Mouse (Mus musculus): Measurements from ENCODE around the gene Heatr1.
"Not testable (repeated sequence)": the region's sequence is repeated elsewhere in the genome, so short reads cannot be mapped to it uniquely, and the experiment has no call there.

Heatr1 gene

DNA sequence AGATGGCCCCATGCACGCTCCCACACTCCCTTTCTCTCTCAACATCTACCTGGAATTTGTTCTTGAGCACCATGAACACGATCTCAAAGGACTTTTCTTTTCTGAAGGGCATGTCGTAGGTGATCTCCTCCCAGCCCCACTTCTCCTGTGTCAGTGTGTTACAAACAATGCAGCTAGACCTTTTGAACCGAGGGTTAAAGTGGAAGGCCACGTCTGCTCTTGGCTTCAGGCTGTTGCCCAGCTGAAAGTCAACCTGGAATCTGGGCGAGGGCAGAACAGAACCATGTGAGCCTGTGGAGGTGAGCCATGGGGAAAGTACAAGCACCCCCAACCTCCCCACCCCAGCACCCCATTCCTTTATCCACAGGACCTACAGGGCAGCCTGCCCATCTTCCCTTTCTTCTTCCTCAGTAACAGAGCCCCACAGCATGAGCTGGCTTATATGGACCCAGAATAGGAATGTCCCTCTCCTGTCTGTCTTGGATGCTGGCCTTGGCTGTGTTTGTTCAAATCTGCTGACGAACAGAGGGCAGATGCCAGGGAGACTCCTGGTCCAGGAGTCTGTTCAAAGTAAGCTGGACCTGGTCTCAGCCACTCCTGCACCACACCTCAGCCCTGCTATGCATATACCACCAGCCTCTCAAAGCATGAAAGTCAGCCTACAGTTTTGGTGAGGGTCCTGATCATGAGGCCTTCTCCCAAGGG lies 60.0 kb downstream of the Heatr1 start:
- no peak for DNase-seq

DNA sequence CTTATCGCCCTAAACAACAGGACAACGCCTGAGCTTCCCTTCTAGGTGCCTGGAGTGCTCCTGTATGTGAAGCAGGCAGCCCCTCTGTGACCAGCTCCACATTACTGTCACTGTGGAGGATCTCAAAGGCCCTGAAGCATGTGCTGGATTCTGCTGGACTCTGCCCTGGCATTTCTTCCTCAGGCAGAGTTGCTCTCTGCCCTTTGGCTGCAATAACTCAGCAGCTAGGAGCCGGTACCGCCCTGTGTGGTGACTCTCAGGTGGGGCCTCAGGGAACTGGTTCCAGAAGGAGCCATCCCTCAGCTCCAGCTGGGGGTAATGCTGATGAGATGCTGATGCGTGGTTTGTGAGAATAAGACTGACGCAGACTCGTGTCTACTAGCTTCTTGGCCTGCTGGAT lies 61.9 kb downstream of the Heatr1 start:
- no peak for DNase-seq

DNA sequence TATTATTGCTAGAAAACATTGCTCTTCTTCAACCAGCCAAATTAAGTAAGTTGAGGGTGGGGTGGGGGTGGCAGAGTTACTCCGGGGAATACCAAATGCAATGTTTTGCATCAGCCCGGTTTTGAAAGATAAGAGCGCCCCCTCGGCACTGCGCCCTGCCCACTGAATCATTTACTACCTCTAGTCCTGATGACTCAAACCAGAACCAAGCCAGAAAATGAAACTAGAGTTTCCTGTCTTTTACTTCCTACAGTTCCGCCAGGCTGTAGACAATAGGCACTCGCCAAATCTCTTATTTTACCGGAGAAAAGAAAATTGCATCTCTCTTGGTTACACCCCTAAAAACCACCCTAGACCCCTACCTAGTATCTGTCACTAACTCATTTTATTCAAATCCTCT lies 65.6 kb downstream of the Heatr1 start:
- DNase-seq = peak; percentile 73

DNA sequence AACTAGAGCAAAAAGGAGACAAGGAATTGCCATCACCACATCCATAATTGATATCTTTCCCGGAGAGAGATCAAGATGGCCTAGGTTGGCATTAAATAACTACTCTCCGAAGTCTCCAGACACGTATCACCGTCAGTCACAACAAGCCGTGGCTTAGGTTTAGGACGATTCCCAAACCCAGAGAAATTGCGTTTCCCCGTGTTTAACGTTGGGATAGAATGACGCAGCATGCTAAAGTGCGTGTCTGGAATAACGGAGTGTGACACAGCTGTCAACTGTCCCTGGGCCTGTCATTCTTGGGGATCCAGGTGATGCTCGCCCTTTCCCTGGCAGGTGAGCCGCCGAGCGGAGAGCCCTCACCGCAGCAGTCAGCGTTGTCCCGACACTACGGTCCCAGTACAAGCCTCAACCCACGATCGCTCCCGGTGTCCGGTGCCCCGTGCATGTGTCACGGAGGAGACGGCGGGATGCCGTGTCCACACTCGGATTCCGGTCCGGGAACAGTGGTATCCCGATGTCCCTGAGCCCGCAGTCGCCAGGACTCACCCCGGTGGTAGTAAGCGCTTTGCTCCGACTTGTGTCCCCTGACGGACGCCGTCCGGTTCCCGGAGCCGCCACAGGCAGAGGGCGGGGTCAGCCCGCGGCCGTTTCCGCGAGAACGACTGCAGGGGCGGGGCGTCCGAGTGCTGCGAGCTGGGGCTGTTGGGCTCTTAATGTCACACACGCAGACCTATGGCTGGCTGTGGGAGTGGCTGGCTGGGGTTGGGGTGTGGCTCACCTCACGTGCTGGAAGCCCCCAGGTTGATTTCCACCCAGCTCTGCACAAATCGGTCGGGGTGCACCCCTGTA lies 66.3 kb downstream of the Heatr1 start:
- peak; percentile 90 for DNase-seq

- peak; percentile 23 for DNase-seq
Observed at GRCm38 (mm10) chr13:12461730-12462119, 66.9 kb downstream of the Heatr1 start.

DNA sequence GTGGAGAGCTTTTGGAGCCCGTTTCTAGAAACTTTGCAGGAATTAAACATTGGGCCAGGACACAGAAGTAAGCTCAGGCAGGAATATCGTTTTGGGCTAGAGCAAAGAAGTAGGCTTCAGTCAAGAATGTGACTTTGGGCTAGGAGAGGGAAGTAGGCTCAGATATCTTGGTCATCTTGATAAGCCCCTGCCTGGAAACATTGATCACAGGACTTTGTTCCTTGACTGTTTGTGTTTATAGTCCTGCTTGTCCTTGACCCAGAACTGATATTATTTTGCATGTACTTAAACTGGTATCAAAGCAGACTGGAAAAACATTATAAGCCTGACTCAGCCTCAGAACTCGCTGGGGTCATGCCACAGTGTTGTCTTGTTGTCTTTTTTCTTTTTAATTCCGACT lies 67.8 kb downstream of the Heatr1 start:
- no peak for DNase-seq

GRCm38 (mm10) chr13:12464159-12464558 lies 69.3 kb downstream of the Heatr1 start:
- DNase-seq = not testable (repeated sequence)

DNA sequence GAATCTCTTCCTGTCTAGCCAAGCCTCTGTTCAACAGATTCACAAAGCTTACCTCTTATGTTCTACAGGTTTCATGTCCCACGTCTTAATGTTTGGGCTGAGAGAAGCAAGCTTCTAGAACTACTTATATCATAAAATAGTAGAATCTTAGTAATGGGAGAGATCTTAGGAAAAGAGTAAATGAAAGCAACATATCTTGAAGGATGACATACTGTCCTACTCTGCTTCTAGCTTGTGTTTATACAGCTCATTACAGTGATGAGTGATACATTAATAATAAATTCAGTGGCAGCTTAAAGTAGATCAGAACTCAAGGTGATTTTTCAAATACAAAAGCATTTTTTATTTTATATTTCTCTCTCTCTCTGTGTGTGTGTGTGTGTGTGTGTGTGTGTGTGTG lies 70.0 kb downstream of the Heatr1 start, which contains the start of gene Lgals8:
Gene Lgals8 (minus strand): TSS at position 101 of the 400 bp plus-strand sequence.
- DNase-seq = no peak

DNA sequence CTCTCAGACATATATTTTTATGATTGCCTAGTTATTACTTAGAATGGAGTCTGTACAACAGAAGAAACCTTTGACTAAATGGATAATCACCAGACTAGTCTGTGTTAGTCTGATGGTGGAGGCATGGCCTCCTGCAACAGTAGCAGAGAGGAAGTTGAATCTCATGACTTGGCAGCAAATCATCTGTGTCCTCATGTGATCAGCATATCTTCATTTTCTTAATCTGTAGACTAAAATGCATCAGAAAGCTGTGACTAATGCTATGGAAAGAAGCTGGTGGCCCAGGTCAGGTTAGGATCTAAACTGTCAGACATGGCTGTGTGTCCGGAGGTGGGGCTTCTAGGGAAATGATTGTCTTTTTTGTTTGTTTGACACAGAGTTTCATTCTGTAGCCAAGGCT lies 73.7 kb downstream of the Heatr1 start:
- DNase-seq = no peak

DNA sequence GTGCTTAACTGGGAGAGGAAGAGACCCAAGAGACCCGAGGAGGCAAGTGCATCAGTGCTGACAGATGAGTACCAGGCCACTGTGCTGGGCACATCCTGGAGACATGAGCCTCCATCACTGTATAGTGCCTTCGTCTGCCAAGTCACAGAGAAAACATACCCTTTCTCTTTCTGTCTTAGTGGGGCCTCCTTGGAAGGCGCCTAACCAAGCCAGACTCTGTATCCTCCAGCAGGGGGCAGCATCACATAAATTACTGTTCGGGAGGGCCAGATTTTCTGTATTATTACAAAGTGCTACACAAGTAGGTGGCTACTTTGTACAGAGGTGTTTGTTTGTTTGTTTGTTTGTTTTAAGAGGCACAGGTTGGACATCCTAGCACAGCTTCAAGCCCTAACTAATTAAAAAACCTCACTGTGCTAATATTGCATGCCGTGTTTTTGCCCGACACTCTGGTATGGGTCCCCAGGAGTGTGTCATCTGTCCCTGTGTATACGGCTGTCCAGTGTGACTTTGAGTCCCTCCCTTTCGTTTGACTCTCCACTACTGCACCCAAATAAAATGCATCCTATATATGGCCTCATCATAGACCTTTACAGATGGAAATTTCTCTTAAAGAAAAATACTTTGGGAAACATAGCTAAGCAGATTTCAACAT lies 79.0 kb downstream of the Heatr1 start:
- peak; percentile 20 for DNase-seq

DNA sequence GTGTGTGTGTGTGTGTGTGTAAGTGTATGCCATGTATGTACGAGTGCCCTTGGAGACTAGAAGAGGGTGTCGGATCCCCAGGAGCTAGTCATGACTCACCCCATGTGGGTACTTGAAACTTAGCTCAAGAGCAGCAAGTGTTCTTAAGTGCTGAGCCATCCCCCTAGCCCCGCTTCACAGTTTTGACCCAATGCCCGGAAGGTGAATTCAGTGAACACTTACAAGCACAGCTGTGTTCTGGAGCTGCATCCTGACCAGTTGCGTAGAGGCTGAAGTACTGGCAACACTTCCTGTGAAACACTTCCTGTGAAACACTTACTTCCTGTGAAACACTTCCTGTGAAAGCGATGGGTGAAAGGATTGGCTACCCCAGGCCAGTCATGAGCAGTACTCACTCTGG lies 80.4 kb downstream of the Heatr1 start:
- no peak for DNase-seq

GRCm38 (mm10) chr13:12476886-12477285 lies 82.1 kb downstream of the Heatr1 start:
- no peak for DNase-seq

- DNase-seq = no peak
Observed at GRCm38 (mm10) chr13:12478301-12478700, 83.5 kb downstream of the Heatr1 start.

DNA sequence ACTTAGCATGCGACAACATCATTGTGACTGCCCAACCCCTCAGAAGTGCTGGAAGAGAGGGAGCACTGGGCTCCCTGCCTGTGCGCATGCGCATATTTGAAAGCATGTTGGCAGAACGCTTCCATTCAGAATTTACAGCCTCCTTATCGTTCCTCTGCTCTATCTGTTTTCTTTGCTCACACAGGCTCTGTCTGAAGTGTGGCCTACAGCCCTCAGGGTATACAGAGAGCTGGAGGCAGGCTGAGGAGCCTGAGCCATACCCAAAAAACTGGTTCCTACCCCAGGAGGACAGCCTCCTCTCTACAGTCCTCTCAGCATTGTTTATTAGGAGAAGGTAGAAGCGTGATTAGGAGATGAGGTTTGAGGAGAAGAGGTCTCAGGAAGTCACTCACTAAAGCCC lies 85.0 kb downstream of the Heatr1 start:
- DNase-seq = no peak

DNA sequence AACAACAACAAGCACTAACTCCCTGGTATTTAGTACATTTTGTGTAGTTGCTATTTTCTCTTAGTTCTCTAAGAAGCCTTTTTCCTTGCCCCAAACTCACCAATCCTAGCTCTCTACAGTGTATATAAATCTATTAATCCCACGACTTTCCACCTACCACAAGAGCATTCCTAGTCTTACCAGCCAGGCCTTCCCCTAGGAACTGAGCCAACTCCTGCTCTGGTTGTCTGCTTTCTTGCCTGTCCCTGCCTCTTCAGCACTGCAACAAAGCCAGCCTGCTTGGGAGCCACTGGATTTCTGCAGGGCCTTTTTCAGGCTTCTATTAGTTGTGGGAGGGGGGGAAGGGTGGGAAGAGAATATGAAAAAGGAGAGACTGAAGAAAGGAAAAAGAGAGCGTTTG lies 90.4 kb downstream of the Heatr1 start:
- DNase-seq = no peak

DNA sequence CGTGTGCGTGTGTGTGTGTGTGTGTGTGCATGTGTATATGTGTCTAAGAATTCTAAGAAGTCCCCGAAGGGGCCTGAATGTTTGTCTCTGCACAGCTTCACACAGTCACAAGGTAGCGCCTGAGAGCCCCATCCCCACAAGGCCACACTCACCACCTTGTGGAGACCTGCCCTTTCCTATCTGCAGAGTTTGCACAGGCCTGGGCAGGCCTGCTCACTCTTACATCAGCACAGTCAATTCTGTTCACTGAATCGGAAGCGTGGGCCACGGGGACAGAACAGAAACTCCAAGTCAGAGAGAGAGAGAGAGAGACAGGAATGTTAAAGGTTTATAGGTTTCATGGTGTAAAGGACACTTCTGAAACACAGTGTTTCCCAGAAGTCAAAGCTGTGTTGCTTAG lies 90.8 kb downstream of the Heatr1 start:
- DNase-seq = no peak

Measured in layer of hippocampus, adult 9-11 months (tissue).